Mouse (Mus musculus) kidney, adult 11 months (tissue): ENCODE measurements around the gene Fam3c.

ENCODE experiments used
- DNase-seq: peaks from one replicate; pipeline ENCODE4 v3.0.0; 2022

The Fam3c gene

DNA sequence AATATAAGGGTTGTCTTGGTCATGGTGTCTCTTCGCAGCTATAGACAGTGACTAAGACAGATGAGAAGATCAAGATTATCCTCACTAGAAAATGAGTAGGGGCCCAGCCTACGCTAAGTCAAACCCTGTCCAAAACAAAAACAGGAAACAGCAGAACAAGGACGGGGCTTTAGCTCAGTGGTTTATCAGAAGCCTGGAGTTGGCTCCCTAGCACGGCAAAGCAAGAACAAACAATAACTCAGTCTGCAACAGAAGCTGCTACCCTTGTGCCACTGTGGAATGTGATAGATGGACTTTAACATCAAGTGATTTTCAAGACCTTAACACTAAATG is 5.8 kb downstream of the Fam3c start:
- DNase-seq, result no peak

DNA sequence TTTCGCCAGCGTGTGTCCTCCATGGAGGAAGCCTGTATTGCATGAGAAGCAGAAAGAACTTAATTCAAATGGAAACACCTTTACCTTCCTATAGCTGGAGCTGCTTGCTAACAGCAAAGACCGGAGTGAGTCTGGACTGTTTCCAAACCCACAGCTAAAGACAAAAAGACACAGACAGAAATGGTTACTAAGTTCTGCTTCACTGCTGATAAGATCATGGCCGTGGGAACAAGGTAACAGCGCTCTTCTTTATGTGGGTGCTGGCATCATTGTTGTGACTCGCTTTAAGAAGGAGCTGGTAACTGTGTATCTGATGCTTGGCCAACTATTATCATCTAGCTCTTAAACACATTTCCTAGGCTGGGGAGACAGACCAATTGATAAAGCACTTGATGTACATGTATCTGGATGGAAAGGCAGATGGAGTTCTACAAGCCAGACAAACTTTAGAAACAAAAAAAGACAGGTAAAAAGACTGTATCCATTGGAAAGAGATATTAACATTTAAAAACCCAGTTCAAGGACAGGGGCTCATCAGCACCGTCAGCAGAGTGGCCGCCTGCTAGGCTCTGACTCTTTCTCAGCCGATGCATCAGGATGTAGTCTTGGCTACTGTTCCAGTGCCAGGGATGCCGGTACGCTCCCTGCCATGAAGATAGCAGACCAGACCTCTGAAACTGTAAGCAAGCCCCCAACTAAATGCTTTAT is 6.4 kb downstream of the Fam3c start:
- DNase-seq, result no peak

DNA sequence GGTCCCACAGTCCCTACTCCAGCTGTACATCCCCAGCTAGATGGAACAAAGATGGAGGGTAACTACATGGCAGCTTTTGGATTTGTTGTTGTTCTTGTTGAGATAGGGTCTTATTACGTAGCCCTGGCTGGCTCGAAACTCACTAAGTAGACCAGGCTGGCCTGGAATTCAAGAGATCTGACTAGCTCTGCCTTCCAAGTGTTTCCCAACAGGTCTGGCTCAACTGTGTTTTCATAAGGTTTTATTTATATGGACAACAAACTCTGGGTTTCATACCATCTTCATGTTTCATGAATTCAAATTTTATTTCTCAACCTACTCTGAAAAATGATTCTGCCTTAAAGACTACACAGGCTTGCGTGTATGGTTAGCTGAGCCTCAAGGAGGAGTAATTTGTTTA is 7.1 kb downstream of the Fam3c start:
- DNase-seq, result no peak

DNA sequence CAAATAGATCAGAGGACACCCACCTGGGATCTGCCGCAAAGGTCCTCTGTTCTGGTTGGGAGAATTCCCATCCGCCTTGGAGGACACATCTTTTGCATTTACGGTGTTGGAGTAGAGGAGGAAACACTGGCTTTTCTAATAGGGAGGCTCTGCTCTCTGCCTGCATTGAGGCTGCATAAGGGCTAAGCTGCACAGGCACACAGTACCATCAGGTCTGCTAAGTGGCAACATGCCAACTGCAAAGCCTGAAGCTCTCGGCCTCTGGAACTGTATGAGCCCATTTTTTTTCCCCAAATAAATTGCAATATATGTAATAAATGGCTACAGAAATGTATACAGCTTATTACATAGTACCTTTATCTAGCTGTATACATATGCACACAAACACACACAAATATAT is 7.9 kb downstream of the Fam3c start:
- no peak for DNase-seq

DNA sequence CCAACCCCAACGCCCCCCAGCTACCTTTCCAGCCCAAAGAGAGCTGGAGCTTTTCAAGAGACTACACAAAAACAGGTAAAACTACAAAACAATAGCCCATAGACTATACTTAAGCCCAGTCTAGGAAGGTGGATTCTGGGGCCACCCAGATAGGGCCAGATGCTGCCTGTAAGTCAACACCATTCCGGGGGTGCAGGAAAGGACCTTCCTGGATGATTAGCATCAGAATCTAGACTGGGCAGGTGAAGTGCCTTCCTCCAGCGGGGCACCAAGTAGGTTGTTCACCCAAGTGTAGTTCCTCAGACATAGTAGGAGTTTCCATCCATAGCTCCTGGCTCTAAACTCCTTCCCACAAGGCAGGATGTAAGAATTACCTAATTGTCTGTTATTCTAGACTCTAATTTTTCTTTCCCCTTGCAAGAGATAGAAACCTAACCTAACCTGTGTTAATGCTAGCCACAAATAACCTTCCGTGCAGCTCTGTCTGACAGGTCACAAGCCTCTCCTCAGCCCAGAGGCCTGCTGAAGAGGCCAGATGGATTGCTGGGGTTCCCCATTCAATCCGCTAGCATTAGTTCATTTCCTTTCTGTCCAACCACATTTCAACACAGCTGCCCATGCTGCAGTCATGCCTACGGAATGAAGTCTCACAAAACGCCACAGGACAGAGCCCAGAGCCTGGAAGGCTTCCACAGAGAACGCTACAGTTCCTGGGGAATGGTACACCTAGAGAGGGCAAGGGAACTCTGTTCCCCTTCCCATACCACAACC is 8.7 kb downstream of the Fam3c start:
- DNase-seq, result no peak

DNA sequence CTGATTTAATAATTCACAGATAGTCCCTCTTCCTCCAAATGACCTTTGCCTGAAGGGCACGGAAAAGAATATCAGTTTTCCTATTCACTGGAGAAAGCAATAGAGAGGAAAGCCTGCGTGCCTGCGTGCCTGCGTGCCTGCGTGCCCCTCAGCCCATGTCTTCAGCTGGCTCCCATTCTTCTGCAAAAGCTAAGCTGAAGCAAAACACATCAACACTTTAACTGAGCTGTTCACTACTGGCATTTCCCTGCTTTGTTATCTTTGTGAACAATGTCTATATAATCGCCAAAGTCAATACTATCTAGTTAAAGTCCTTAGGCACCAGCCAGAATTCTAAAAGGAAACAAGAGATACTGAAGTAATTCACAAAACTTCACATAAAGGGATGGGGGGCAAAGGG is 11.6 kb downstream of the Fam3c start:
- no peak for DNase-seq

DNA sequence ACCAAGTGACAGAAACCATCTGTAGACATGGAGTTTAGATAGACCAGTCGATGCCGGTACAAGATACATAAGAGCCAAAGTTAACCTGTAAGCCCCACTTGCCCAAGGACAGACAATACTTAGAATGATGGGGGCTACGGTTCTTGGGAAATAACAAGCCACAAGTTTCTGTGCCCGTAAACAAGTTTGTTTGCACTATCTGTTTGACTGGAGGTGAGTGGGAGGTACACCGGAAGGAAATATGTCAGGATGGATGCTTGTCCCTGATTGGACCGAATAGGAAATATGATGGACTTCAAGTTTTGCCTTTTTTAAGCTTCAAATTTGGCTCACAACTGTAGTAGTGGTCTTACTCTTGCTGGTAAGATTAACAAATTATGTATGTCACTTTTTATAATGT is 12.3 kb downstream of the Fam3c start:
- no peak for DNase-seq

DNA sequence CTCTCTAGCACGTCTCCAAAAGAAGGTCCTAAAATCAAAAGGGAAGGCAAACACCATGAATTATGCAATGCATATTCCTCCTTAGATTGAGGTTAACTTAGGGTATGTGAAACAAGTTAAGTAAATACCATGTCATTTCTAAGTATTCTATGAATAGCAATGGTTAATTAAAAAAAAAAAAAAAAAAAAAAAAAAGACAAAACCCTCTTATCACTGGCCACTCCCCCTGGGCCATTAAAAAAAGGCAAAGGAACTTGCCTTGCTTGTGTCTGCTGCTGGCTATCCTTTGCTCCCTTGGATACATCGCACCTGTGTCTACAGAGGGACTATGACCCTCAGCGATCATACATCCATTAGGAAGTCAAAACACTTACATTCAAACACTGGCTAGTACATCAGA is 12.8 kb downstream of the Fam3c start:
- no peak for DNase-seq

DNA sequence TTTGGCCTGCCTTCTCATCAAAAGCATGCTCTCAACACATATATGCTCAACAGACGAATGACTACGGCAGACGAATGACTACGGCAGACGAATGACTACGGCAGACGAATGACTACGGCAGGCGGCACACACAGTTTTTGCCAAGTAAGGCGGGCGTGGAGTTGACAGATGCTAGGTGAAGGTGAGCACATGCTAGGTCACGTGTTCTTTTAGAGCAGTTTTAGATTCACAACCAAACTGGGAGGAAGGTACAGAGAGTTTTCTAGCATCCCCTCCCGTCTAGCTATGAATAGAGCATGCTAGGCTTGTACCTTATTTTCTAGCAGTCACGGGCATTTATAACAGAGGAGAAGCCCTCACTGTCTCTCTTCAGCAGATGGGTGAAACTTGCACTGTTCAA is 15.3 kb downstream of the Fam3c start:
- no peak for DNase-seq

DNA sequence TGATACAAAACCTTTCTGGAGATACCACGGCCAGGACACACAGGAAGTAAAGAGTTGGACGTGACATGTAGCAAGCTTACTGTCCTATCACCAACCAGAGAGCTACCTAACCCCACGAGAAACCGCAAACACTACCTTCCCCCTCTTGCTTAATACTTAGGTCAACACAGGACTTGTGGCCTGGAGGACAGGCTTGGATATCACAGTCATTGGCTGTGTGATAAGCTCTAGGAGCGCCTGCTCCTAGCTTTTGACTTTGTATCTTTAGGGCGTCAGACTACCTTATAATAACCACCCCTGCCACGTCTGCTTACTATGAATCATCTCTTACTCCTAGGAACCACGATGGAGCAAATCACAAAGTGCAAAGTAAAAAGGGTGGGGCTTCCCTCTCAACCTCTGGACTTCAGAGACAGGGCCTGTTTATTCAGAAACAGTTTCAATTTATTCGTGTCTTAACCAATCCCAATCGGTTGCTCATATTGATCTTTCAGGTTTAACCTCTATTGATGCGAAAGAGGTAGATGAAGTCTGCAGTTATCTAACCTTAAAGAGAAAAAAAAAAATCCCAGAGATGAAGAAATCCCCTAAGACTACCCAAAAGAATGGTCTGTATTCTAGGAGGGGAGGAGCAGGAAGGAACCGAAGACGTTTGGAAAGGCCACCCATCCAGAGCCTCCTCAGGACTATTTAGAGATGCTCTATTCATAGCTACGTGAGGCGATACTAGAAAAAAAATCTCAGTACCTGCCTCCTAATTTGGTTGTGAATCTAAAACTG is 16.1 kb downstream of the Fam3c start:
- no peak for DNase-seq

DNA sequence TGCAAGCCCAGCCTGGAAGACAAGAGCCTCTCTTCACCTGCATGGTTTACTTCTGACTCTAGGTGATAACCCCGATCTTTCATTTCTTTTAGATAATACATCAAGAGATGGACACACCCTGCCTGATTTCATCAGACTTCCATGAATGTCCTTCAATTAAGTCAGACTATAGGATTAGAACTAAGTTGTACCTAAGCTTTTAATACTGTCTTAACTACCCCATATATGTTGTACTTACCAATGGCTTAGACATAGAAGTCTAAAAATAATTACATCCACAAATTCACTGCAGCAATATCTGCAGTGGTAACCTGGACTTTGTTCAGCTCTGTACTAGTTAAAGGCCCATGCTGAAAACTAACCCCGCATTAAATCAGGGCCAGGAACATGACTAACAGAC is 23.5 kb downstream of the Fam3c start:
- DNase-seq, result no peak

DNA sequence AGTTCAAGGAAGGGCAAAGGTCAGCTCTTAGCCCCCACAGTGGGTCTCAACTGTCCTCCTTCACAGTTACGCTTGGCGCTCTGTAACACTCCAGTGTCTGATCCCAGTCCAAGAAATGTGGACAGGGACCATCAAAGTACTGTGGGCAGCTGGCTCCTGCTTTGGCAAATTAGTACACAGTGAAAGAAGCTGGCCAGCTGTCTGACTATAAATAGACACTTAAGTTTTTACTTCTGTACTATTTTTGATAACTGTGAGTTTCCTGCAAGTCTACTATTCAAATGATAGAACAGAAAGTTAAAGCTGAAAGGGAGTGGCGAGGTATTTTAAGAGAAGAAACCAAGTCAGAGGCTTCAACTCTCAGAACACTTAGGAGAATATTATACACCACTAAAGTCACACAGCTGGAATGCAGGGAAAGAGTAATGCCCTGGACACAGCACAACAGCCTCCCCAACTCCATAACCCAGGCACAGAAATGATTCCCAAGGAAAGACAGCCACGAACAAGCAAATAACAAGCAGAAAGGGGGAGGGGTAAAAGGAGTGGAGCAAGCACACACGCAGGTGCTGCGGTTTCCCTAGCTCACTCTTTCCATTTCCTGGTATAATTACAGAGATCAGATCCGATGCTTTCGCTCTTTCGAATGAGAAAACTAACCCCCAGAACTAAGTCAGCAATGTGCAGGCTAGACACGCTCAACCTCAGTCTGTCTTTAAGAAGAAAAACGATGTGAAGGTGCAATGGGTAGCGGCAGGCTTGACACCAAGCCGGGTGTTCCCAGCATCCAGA is 25.7 kb downstream of the Fam3c start:
- no peak for DNase-seq

DNA sequence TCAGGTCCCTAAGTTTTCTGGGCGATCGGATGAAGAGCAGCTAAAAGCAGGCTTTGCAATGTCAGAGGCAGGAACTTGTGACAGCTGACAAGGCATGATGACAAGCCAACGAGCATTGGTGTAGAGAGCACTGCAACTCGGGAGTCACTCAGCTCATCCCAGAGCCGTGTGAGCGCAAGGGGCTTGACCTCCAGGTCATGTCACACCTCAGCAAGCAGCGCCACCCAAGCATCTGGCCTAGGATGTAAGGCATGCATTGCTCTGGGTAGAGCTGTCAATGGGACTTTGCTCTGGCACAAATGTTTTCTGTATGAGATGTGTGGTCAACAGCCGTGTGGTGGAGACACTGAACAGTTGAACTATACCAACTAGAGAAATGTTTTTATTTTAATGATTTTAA is 28.1 kb downstream of the Fam3c start:
- no peak for DNase-seq

DNA sequence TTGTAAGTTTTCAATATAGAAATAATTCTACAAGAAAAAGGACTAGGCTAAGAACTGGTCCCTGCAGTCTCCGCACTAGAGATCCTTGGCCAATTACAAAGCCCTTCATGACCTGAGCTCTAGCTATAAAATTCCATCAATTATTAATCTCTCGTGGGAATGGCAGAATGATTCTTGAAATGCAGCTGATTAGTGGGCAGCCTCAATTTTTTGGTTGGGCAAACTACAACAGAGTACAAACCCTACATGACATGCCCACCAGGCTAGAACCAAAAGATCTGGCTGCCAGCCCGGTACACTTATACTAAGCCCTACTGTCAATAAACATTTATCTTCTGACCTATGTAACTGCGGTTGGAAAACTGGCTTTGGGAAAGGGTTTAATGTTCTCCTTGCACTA is 29.0 kb downstream of the Fam3c start:
- DNase-seq, result peak; percentile 31

DNA sequence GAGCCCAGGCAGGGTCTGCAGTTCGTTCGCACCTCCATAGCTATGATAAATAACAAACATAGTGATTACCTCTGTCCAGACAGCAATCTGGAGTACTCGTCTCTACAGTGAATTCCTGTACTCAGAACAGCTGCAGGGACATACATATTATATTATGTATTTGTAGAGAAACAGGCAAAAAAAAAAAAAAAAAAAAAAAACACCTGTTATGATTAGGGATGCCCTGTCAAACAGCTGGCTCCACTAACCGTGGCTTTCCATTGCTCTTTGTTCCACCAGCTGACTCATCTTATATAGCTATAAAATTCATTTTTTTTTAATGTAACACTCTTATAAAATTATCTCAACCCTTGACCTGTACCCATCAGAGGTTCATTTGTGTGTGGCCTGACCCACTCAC is 29.8 kb downstream of the Fam3c start:
- no peak for DNase-seq

DNA sequence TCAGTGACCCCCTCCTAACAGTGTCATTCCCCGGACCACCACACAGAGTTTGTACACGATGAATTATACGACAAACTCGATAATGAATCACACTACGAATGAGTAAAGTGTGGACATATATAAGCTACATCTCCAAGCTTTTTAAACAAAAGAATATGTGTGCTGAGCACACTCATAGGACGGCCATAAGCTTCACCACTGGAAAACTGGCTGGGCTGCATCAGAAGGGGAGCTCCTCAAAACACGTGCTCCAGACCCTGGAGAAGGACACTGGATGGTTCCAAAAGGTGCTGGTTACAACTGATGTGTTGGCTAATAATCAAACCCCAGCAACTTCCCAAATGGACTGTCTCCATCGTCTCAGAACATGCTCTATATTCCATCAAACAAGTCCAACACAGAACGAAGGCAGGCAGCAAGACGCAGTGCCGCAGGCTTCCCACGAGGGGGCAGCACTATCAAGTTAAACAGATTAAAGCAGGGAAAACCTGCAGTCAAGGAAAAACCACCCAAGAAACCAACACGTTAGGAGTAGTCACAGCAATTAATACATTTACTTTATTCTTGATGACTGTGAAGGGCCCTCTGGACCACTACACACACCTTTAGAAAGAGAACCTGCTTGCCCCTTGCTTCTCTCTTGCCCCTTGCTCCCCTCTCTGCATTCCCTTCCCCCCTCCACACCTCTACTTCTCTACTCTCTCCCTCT is 30.5 kb downstream of the Fam3c start:
- peak; percentile 58 for DNase-seq

DNA sequence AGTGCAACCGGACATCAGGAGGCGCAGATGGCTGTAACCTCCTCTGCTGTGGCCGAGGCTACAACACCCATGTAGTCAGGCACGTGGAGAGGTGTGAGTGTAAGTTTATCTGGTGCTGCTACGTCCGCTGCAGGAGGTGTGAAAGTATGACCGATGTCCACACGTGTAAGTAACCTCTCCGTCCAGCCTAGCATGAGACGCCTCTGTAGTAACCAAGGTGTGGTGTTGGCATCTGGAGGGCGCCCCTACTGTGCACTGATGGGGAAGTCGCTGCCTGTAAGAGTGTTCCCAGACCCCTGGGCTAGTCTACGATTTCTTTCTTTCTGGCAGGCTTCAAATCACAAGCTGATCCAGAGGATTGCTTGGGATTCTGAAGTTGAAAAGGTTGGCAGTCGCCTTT is 58.0 kb downstream of the Fam3c start:
- DNase-seq, result no peak

DNA sequence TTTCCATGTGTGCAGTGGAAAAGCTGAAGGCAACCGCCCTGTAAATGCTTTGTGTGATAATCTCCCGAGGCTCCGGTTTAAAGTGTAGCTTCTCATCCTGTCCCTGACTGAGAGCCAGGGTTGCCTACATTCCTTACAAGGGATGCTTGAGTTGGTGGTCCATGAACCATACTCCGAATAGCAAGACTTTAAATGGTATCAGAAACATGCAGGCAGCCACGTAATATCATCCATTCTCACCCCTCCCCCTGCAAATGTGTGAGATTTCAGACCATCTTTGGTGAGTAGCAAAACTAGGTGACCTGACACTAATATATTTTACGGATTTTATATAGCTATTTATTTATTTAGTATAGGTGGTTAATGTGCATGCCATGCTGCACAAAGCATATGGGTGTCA is 59.0 kb downstream of the Fam3c start:
- DNase-seq, result no peak

DNA sequence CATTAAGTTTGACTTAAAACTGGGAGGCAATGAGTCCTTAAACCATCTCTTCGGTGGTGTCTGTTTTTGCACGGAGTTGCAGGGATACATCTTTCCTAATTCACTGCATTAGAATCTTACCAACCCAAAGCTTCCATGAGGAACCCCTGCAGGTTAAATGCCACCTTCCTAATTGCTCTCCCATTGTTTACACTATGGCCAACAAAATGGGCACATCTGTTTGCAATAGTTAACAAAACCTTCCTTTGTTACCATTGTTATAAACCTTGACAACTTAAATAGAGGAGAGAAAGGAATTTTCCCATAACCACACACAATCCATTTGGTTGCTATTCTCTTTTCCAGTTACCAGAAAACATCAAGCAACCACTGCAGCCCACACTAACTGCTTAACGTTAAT is 62.1 kb downstream of the Fam3c start:
- DNase-seq, result no peak

DNA sequence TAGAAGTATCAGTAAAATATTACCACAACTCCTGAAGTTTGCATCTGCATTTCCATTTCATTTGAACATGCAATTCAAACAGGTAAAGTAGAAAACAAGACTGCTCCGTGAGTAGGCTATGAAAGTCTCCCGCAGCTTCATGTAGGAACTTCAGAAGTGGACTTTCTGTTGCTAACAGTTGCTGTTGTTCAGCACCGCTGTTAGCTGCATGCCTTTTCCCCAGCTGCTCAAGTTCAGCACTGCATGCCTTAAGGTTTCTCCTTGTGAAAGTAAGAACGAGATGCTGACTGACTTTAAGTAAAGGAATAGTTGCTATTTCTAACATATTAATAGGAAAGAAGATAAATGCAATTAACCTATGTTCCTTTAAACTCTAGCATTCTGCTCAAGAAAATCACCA is 64.0 kb downstream of the Fam3c start:
- DNase-seq, result no peak

DNA sequence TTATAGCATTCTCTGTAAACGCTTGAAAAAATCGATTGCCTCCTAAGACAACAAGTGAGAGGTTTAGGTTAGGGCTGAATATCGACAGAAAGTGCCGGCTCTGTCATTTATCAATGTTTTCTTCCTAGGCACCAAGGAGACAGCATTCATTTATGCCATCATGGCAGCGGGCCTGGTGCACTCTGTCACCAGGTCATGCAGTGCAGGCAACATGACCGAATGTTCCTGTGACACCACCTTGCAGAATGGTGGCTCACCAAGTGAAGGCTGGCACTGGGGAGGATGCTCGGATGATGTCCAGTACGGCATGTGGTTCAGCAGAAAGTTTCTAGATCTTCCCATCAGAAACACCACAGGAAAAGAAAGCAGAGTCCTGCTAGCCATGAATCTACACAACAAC is 65.3 kb downstream of the Fam3c start:
- DNase-seq, result no peak

DNA sequence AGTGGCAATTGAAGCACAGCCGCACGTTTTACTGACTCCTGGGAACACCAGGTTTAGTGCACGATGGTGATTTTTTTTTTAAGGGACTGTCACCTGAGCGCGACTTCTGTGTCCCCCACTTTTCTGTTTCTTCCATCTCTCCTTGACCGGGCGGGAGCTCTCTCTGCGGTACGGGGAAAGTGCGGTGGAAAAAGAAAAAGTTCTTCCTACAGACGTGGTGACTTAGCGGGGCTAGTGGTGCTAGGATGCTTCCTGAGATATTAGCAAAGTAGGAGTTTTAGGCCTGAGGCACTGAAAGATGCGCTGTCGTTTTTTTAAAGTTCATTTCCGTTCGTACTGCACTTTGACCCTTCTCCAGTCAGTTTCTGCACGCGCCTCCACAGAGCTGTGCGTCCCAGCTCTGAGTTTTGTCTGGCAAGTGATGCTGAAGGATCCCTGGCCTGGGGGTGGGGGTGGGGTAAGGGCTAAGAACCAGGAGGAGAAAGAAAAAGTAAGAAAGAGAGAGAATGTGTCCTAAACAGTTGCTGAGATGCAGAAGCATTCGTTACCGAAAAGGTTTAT is 66.5 kb downstream of the Fam3c start:
- no peak for DNase-seq
